In the genomic region with DNA sequence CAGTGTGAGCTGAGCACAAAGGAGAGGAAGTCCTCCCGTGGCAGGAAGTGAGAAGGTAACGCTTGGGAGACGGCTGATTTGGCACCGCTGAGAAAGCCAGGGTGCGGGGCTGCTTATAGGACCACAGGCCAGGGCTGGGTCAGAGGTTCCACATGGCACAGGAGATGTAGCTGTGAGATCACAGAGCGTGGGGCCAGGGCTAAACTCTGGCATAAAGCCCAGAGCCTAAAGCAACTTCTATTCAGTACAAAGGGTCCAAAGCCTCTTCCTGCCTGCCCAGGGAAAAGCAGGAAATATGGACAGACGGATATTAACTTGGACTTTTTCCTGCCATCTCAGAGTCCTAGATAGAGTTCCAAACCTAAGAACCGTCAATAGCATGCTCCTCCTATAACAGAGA, we compare ENCODE assay signal across 16 mouse cellular contexts.
DNase-seq lines count a peak whose midpoint lies in the region; ATAC-seq and TF ChIP-seq lines count a peak whose summit lies in the region.
"Had no signal": no experiment of that assay in that cellular context is flagged by ENCODE, and none has a peak within 500 bp of the region (broad histone marks: within the 10 kb centered on the region; RNA-seq: fewer than 3 reads in every experiment).

No protein-coding gene starts in this region.

- H3K27me3 ChIP-seq in heart, embryonic 10.5 days (ENCODE audit: insufficient read depth, poor library complexity, severe bottlenecking) = no peaks in the 10 kb centered on the region
- H3K27me3 ChIP-seq in kidney, postnatal 0 days (ENCODE audit: insufficient read depth, low read length) = no peaks in the 10 kb centered on the region
- no peaks in the 10 kb centered on the region for H3K27me3 ChIP-seq in intestine, embryonic 14.5 days (replicated peaks; ENCODE audit: control insufficient read depth, insufficient read depth, low read length)
- no peaks in the 10 kb centered on the region for H3K27me3 ChIP-seq in liver, postnatal 0 days (ENCODE audit: insufficient read depth, low read length)
- H3K27me3 ChIP-seq: hindbrain, embryonic 13.5 days; limb, embryonic 12.5 days had no signal

- peak overlapping the region; percentile 39; the same call in 1 of the 2 replicates for H3K27ac ChIP-seq in heart, embryonic 10.5 days
- no peak overlapping the region for H3K27ac ChIP-seq in kidney, postnatal 0 days
- H3K27ac ChIP-seq in intestine, embryonic 14.5 days (ENCODE audit: low read depth) = peak overlapping the region; percentile 67
- no peak overlapping the region for H3K27ac ChIP-seq in liver, postnatal 0 days (ENCODE audit: low read depth)
- H3K27ac ChIP-seq: hindbrain, embryonic 13.5 days; left cerebral cortex, adult 2 months; limb, embryonic 12.5 days; liver, embryonic 15.5 days had no signal

- no peak for TF ChIP-seq EP300 in liver, postnatal 0 days (IDR thresholded peaks at IDR 0.05; ENCODE audit: low read depth)

- WGBS in heart, embryonic 10.5 days = 67% methylated on average over 8 of the region's 8 CpGs
- 66% methylated on average over 8 of the region's 8 CpGs for WGBS in kidney, postnatal 0 days
- WGBS in intestine, embryonic 14.5 days = 61% methylated on average over 8 of the region's 8 CpGs
- WGBS in liver, postnatal 0 days (ENCODE audit: insufficient replicate concordance) = 49% methylated on average over 8 of the region's 8 CpGs

- no peak overlapping the region for H3K9ac ChIP-seq in kidney, postnatal 0 days (ENCODE audit: low read depth, low read length)
- no peak overlapping the region for H3K9ac ChIP-seq in intestine, embryonic 14.5 days (ENCODE audit: low read length)
- no peak overlapping the region for H3K9ac ChIP-seq in liver, postnatal 0 days (replicated peaks)
- H3K9ac ChIP-seq: hindbrain, embryonic 13.5 days; limb, embryonic 12.5 days; liver, embryonic 15.5 days had no signal

- no peak overlapping the region for H3K4me3 ChIP-seq in heart, embryonic 10.5 days
- H3K4me3 ChIP-seq in kidney, postnatal 0 days (replicated peaks; ENCODE audit: low read depth, low read length) = no peak overlapping the region
- no peak overlapping the region for H3K4me3 ChIP-seq in intestine, embryonic 14.5 days (ENCODE audit: low read depth, low read length)
- H3K4me3 ChIP-seq in liver, postnatal 0 days (ENCODE audit: low read depth, low read length) = no peak overlapping the region
- H3K4me3 ChIP-seq: hindbrain, embryonic 13.5 days; left cerebral cortex, adult 2 months; limb, embryonic 12.5 days; liver, embryonic 15.5 days had no signal

- no peaks in the 10 kb centered on the region for H3K36me3 ChIP-seq in heart, embryonic 10.5 days
- no peaks in the 10 kb centered on the region for H3K36me3 ChIP-seq in kidney, postnatal 0 days (ENCODE audit: insufficient read depth, low read length)
- H3K36me3 ChIP-seq in intestine, embryonic 14.5 days (ENCODE audit: control insufficient read depth, insufficient read depth, low read length) = no peaks in the 10 kb centered on the region
- no peaks in the 10 kb centered on the region for H3K36me3 ChIP-seq in liver, postnatal 0 days (replicated peaks; ENCODE audit: insufficient read depth, low read length)
- H3K36me3 ChIP-seq: hindbrain, embryonic 13.5 days; limb, embryonic 12.5 days; liver, embryonic 15.5 days had no signal

- DNase-seq in heart, embryonic 10.5 days (ENCODE audit: low spot score) = no peak
- DNase-seq in heart, adult 9 months (ENCODE audit: low spot score in 2 of 2) = no peak
- peak; percentile 14 for DNase-seq in kidney, postnatal 0 days (ENCODE audit: low spot score)
- DNase-seq in kidney, postnatal 25 days = no peak
- no peak for DNase-seq in intestine, embryonic 14.5 days (ENCODE audit: low spot score)
- peak; percentile 36 for DNase-seq in lung, postnatal 36 days
- DNase-seq in liver, postnatal 0 days = no peak
- DNase-seq: B cell, adult 2 months; cerebellum, postnatal 36 days; gastrocnemius, postnatal 25 days; kidney, adult 8-10 months had no signal

- H3K4me1 ChIP-seq in heart, embryonic 10.5 days = peaks cover 68% of the 10 kb centered on the region
- H3K4me1 ChIP-seq in kidney, postnatal 0 days (replicated peaks; ENCODE audit: insufficient read depth, low read length) = no peaks in the 10 kb centered on the region
- H3K4me1 ChIP-seq in intestine, embryonic 14.5 days (replicated peaks; ENCODE audit: control insufficient read depth, insufficient read depth, low read length) = peaks cover 18% of the 10 kb centered on the region; the same call in 1 of the 2 replicates
- no peaks in the 10 kb centered on the region for H3K4me1 ChIP-seq in liver, postnatal 0 days (ENCODE audit: insufficient read depth)
- H3K4me1 ChIP-seq: liver, embryonic 15.5 days had no signal

- TF ChIP-seq CTCF in kidney, postnatal 0 days (IDR thresholded peaks at IDR 0.05; ENCODE audit: low read depth) = no peak
- no peak for TF ChIP-seq CTCF in liver, postnatal 0 days (IDR thresholded peaks at IDR 0.05; ENCODE audit: low read depth)

- no peak overlapping the region for H3K4me2 ChIP-seq in kidney, postnatal 0 days (ENCODE audit: low read length)
- H3K4me2 ChIP-seq in intestine, embryonic 14.5 days (ENCODE audit: low read length) = no peak overlapping the region
- H3K4me2 ChIP-seq in liver, postnatal 0 days (ENCODE audit: low read depth, low read length) = no peak overlapping the region
- H3K4me2 ChIP-seq: hindbrain, embryonic 13.5 days; limb, embryonic 12.5 days; liver, embryonic 15.5 days had no signal

- no peaks in the 10 kb centered on the region for H3K9me3 ChIP-seq in heart, embryonic 10.5 days
- no peaks in the 10 kb centered on the region for H3K9me3 ChIP-seq in kidney, postnatal 0 days (replicated peaks; ENCODE audit: low read length)
- no peaks in the 10 kb centered on the region for H3K9me3 ChIP-seq in intestine, embryonic 14.5 days (ENCODE audit: control insufficient read depth, low read length)
- H3K9me3 ChIP-seq in liver, postnatal 0 days (ENCODE audit: low read length) = no peaks in the 10 kb centered on the region
- H3K9me3 ChIP-seq: hindbrain, embryonic 13.5 days; limb, embryonic 12.5 days; liver, embryonic 15.5 days had no signal

- no peak for ATAC-seq in kidney, postnatal 0 days (replicated peaks; ENCODE audit: low FRiP score, low read depth)
- ATAC-seq in intestine, embryonic 14.5 days (replicated peaks; ENCODE audit: low FRiP score, low TSS enrichment, low read depth) = no peak
- no peak for ATAC-seq in liver, postnatal 0 days
- no peak for ATAC-seq in erythroid progenitor cell, adult 5-6 weeks (replicated peaks; ENCODE audit: low FRiP score, poor library complexity, severe bottlenecking)

Comparison
In these comparisons a context has a peak if more than half of its experiments do, and no peak if none do; other contexts are left out.
1. DNase-seq: peak in kidney, postnatal 0 days (single experiment) and lung, postnatal 36 days (single experiment); none in heart, embryonic 10.5 days (single experiment), heart, adult 9 months (0 of 2), kidney, postnatal 25 days (0 of 2), intestine, embryonic 14.5 days (single experiment) and liver, postnatal 0 days (single experiment).
2. H3K27ac ChIP-seq: peak in heart, embryonic 10.5 days (single experiment) and intestine, embryonic 14.5 days (single experiment); none in kidney, postnatal 0 days (single experiment) and liver, postnatal 0 days (single experiment).